Mouse (Mus musculus) retina, adult 2 months (tissue): ENCODE data around the gene Tjp2.
"Not testable (repeated sequence)": the region's sequence is repeated elsewhere in the genome, so short reads cannot be mapped to it uniquely, and the experiment has no call there.

ENCODE experiments used
- DNase-seq: peaks from one replicate; pipeline ENCODE4 v3.0.0-alpha.2; 2012; ENCODE audit warnings: low read depth, low spot score

The Tjp2 gene

GRCm38 (mm10) chr19:24221455-24221854 lies 3.4 kb downstream of the Tjp2 start:
- DNase-seq: no peak

- no peak for DNase-seq
These were observed 3.9 kb downstream of the Tjp2 start for GRCm38 (mm10) chr19:24220795-24221445.

- DNase-seq: no peak
These were observed 5.8 kb downstream of the Tjp2 start for GRCm38 (mm10) chr19:24219011-24219410.

GRCm38 (mm10) chr19:24218291-24218690 lies 6.5 kb downstream of the Tjp2 start:
- DNase-seq: no peak

- DNase-seq: no peak
These were observed 7.0 kb downstream of the Tjp2 start for GRCm38 (mm10) chr19:24217851-24218250.

GRCm38 (mm10) chr19:24216771-24217170 lies 8.1 kb downstream of the Tjp2 start:
- no peak for DNase-seq

- no peak for DNase-seq
These were observed 9.9 kb downstream of the Tjp2 start for GRCm38 (mm10) chr19:24214939-24215338.

GRCm38 (mm10) chr19:24213299-24213698 lies 11.5 kb downstream of the Tjp2 start:
- DNase-seq: no peak

- DNase-seq: peak; percentile 84
These were observed 12.1 kb downstream of the Tjp2 start for GRCm38 (mm10) chr19:24212552-24213249.

- DNase-seq: no peak
These were observed 13.7 kb downstream of the Tjp2 start for GRCm38 (mm10) chr19:24211168-24211567.

- DNase-seq: no peak
These were observed 15.3 kb downstream of the Tjp2 start for GRCm38 (mm10) chr19:24209516-24209915.

- no peak for DNase-seq
These were observed 16.9 kb downstream of the Tjp2 start for GRCm38 (mm10) chr19:24207967-24208366.

GRCm38 (mm10) chr19:24205001-24205400 lies 19.8 kb downstream of the Tjp2 start:
- DNase-seq: no peak

- DNase-seq: no peak
These were observed 23.0 kb downstream of the Tjp2 start for GRCm38 (mm10) chr19:24201848-24202247.

- DNase-seq: peak; percentile 76
These were observed 24.3 kb downstream of the Tjp2 start for GRCm38 (mm10) chr19:24200566-24200965.

GRCm38 (mm10) chr19:24198676-24199303 lies 26.0 kb downstream of the Tjp2 start:
- DNase-seq: no peak

GRCm38 (mm10) chr19:24197338-24197737 lies 27.5 kb downstream of the Tjp2 start:
- DNase-seq: no peak

- DNase-seq: no peak
These were observed 29.6 kb downstream of the Tjp2 start for GRCm38 (mm10) chr19:24195224-24195623.

GRCm38 (mm10) chr19:24194216-24194615 lies 30.6 kb downstream of the Tjp2 start:
- no peak for DNase-seq

GRCm38 (mm10) chr19:24192946-24193345 lies 31.9 kb downstream of the Tjp2 start:
- DNase-seq: no peak

- no peak for DNase-seq
These were observed 37.0 kb downstream of the Tjp2 start for GRCm38 (mm10) chr19:24187791-24188190.

GRCm38 (mm10) chr19:24187358-24187757 lies 37.5 kb downstream of the Tjp2 start:
- DNase-seq: not testable (repeated sequence)
